Mouse (Mus musculus) lung, embryonic 14.5 days (tissue): ENCODE data around the gene Tent5a. TPM values are rescaled to one million over a fixed set of nuclear protein-coding genes. Genes with fewer than 3 reads are reported as not detected.

Experiments used
- ATAC-seq: fragments of 200-750 bp; cut with Nextera tagmentation; 2 replicates; pipeline ENCODE4 v1.8.0; 2017; ENCODE audit warnings: mild to moderate bottlenecking, moderate TSS enrichment, moderate library complexity; ENCODE audit not compliant: insufficient read depth
- DNase-seq: peaks from one replicate; pipeline ENCODE4 v3.0.0-alpha.2; 2015
- H3K27ac ChIP-seq: fragments of 300-500 bp; sonication (generic); 2 replicates; pipeline ENCODE4 v1.5.1; 2014; ENCODE audit warnings: low read depth, mild to moderate bottlenecking, moderate library complexity
- H3K27me3 ChIP-seq: fragments of 300-500 bp; sonication (generic); 2 replicates; pipeline ENCODE4 v1.6.1; 2014; ENCODE audit warnings: low read length, control low read depth; ENCODE audit not compliant: insufficient read depth
- H3K36me3 ChIP-seq: fragments of 300-500 bp; sonication (generic); 2 replicates; pipeline ENCODE4 v1.6.1; 2014; ENCODE audit warnings: control low read depth; ENCODE audit not compliant: insufficient read depth
- H3K4me1 ChIP-seq: fragments of 300-500 bp; sonication (generic); 2 replicates; pipeline ENCODE4 v1.6.1; 2014; ENCODE audit warnings: antibody characterized with exemption, control low read depth; ENCODE audit not compliant: insufficient read depth
- H3K4me2 ChIP-seq: fragments of 300-500 bp; sonication (generic); 2 replicates; pipeline ENCODE4 v1.6.1; 2014; ENCODE audit warnings: mild to moderate bottlenecking
- H3K4me3 ChIP-seq: fragments of 300-500 bp; sonication (generic); 2 replicates; pipeline ENCODE4 v1.5.1; 2014; ENCODE audit warnings: low read depth, low read length
- H3K9ac ChIP-seq: fragments of 300-500 bp; sonication (generic); 2 replicates; pipeline ENCODE4 v1.6.1; 2014
- H3K9me3 ChIP-seq: fragments of 300-500 bp; sonication (generic); 2 replicates; pipeline ENCODE4 v1.6.1; 2016; ENCODE audit warnings: low read depth, low read length, control low read depth
- CTCF ChIP-seq: IDR thresholded peaks from 2 replicates; pipeline ENCODE4 v1.5.1; 2016; ENCODE audit warnings: antibody characterized with exemption, low read depth
- WGBS: fragments of 180-500 bp; shearing (Covaris S2); extraction: QIAGEN DNeasy Blood & Tissue Kit; methylation state at CpG from one replicate; pipeline ENCODE4 v1.1.7; 2014; 5-methylcytosine and 5-hydroxymethylcytosine counted together
- polyA plus RNA-seq: library from polyadenylated mRNA; unstranded; fragments of >200 nt; fragmentation: Nextera tagmentation; extraction: Ambion mirVana; gene quantifications from 2 replicates; pipeline ENCODE4 v1.2.1, GENCODE M21; 2014

Tent5a gene
- polyA plus RNA-seq, 1 experiment from 2014 or later: 9.0 TPM

- Histone ChIP-seq H3K36me3 (no peaks in the 10 kb centered on the region), H3K9me3 (no peaks in the 10 kb centered on the region; the same call in 1 of the 2 replicates), H3K4me2 (no peak overlapping the region), H3K27me3 (no peaks in the 10 kb centered on the region), H3K4me1 (no peaks in the 10 kb centered on the region), H3K4me3 (no peak overlapping the region), H3K9ac (no peak overlapping the region), H3K27ac (no peak overlapping the region)
- no peak for TF ChIP-seq CTCF
- ATAC-seq: no peak
- WGBS: 72% methylated on average over 3 of the region's 3 CpGs
- no peak for DNase-seq
Measured at GRCm38 (mm10) chr9:85303378-85303777, 23.8 kb downstream of the Tent5a start.

GRCm38 (mm10) chr9:85302849-85303248 lies 24.3 kb downstream of the Tent5a start:
- no peak overlapping the region for H3K9ac ChIP-seq

GRCm38 (mm10) chr9:85274114-85274513 lies 53.0 kb downstream of the Tent5a start:
- ATAC-seq (no peak), DNase-seq (no peak)
- H3K9me3 ChIP-seq: no peaks in the 10 kb centered on the region
- no peak for TF ChIP-seq CTCF
- H3K27me3 ChIP-seq: no peaks in the 10 kb centered on the region
- 67% methylated on average over 2 of the region's 2 CpGs for WGBS
- H3K4me2 ChIP-seq: no peak overlapping the region
- no peak overlapping the region for H3K4me3 ChIP-seq
- H3K27ac ChIP-seq: no peak overlapping the region
- H3K4me1 ChIP-seq: no peaks in the 10 kb centered on the region
- H3K36me3 ChIP-seq: no peaks in the 10 kb centered on the region
- H3K9ac ChIP-seq: no peak overlapping the region

More at GRCm38 (mm10) chr9:85302849-85303248, 24.3 kb downstream of the Tent5a start:
- ATAC-seq: no peak
- Histone ChIP-seq H3K4me2 (no peak overlapping the region), H3K4me1 (no peaks in the 10 kb centered on the region), H3K27me3 (no peaks in the 10 kb centered on the region), H3K4me3 (no peak overlapping the region), H3K36me3 (no peaks in the 10 kb centered on the region), H3K9me3 (no peaks in the 10 kb centered on the region; the same call in 1 of the 2 replicates), H3K27ac (no peak overlapping the region)
- WGBS: 73% methylated on average over 4 of the region's 4 CpGs
- no peak for TF ChIP-seq CTCF
- no peak for DNase-seq

Other genes starting within 250 kb of the Tent5a start
- not detected in 2 replicates for gene Gm11114, start 14.6 kb downstream of the Tent5a start, polyA plus RNA-seq